Mouse (Mus musculus) embryonic facial prominence, embryonic 13.5 days (tissue): ENCODE data around the gene Grcc10. TPM values are rescaled to one million over a fixed set of nuclear protein-coding genes. Genes with fewer than 3 reads are reported as not detected.

Experiments
- ATAC-seq: fragments of 200-750 bp; cut with Nextera tagmentation; 2 replicates; pipeline ENCODE4 v1.8.0; 2017; ENCODE audit warnings: low read depth; ENCODE audit not compliant: insufficient number of reproducible peaks, insufficient read depth, low FRiP score, low TSS enrichment
- H3K27ac ChIP-seq: fragments of 300-500 bp; sonication (generic); 2 replicates; pipeline ENCODE4 v1.5.1; 2015; ENCODE audit warnings: moderate library complexity, mild to moderate bottlenecking, inconsistent platforms
- H3K27me3 ChIP-seq: fragments of 300-500 bp; sonication (generic); 2 replicates; pipeline ENCODE4 v1.6.1; 2015; ENCODE audit warnings: mild to moderate bottlenecking, inconsistent platforms
- H3K36me3 ChIP-seq: fragments of 300-500 bp; sonication (generic); 2 replicates; pipeline ENCODE4 v1.6.1; 2015; ENCODE audit warnings: mild to moderate bottlenecking, inconsistent platforms
- H3K4me1 ChIP-seq: fragments of 300-500 bp; sonication (generic); 2 replicates; pipeline ENCODE4 v1.6.1; 2015; ENCODE audit warnings: inconsistent platforms
- H3K4me2 ChIP-seq: fragments of 300-500 bp; sonication (generic); 2 replicates; pipeline ENCODE4 v1.6.1; 2015; ENCODE audit warnings: moderate library complexity, mild to moderate bottlenecking, inconsistent platforms
- H3K4me3 ChIP-seq: fragments of 300-500 bp; sonication (generic); 2 replicates; pipeline ENCODE4 v1.5.1; 2015; ENCODE audit warnings: mild to moderate bottlenecking, inconsistent platforms
- H3K9ac ChIP-seq: fragments of 300-500 bp; sonication (generic); 2 replicates; pipeline ENCODE4 v1.6.1; 2015; ENCODE audit warnings: mild to moderate bottlenecking, inconsistent platforms
- H3K9me3 ChIP-seq: fragments of 300-500 bp; sonication (generic); 2 replicates; pipeline ENCODE4 v1.6.1; 2016; ENCODE audit warnings: inconsistent platforms
- WGBS: fragments of 180-500 bp; shearing (Covaris S2); methylation state at CpG from one replicate; pipeline ENCODE4 v1.1.7; 2015; ENCODE audit warnings: mixed read lengths; 5-methylcytosine and 5-hydroxymethylcytosine counted together
- polyA plus RNA-seq: library from polyadenylated mRNA; unstranded; fragments of >200 nt; fragmentation: Nextera tagmentation; extraction: Ambion mirVana; gene quantifications from 2 replicates; pipeline ENCODE4 v1.2.1, GENCODE M21; 2015

The Grcc10 gene
- polyA plus RNA-seq, 1 experiment from 2014 or later = 487 TPM

- under 1% methylated on average over 49 of the region's 100 CpGs for WGBS
- Histone ChIP-seq H3K27me3 (no peaks in the 10 kb centered on the region), H3K4me3 (peak within 1 kb of the TSS; percentile 76), H3K4me2 (peak within 1 kb of the TSS; percentile 68), H3K4me1 (peaks cover 52% of the 10 kb centered on the region), H3K36me3 (peaks cover 14% of the 10 kb centered on the region; the same call in 1 of the 2 replicates), H3K9me3 (no peaks in the 10 kb centered on the region), H3K9ac (peak within 1 kb of the TSS; percentile 97), H3K27ac (peak within 1 kb of the TSS; percentile 99)
- ATAC-seq = peak; percentile 71
Measured at GRCm38 (mm10) chr6:124755831-124756595, 14.8 kb upstream of the Grcc10 start, which contains the start of the genes Gm45234 and Atn1. TSS of gene Gm45234 (minus strand) at chr6:124756021. TSS of gene Atn1 (minus strand) at chr6:124756524.

- peaks cover 14% of the 10 kb centered on the region; the same call in 1 of the 2 replicates for H3K36me3 ChIP-seq
- peak overlapping the region; percentile 76 for H3K4me3 ChIP-seq
- no peak for ATAC-seq
- 3% methylated on average over 3 of the region's 3 CpGs for WGBS
- peak overlapping the region; percentile 97 for H3K9ac ChIP-seq
- H3K4me2 ChIP-seq = peak overlapping the region; percentile 68
- peaks cover 52% of the 10 kb centered on the region for H3K4me1 ChIP-seq
- H3K27me3 ChIP-seq = no peaks in the 10 kb centered on the region
- H3K9me3 ChIP-seq = no peaks in the 10 kb centered on the region
- H3K27ac ChIP-seq = peak overlapping the region; percentile 99
Measured at GRCm38 (mm10) chr6:124755306-124755705, 14.1 kb upstream of the Grcc10 start.

GRCm38 (mm10) chr6:124753861-124754260 is 12.7 kb upstream of the Grcc10 start:
- Histone ChIP-seq H3K27ac (no peak overlapping the region), H3K36me3 (peaks cover 28% of the 10 kb centered on the region), H3K4me1 (peaks cover 45% of the 10 kb centered on the region), H3K4me3 (no peak overlapping the region), H3K9ac (no peak overlapping the region), H3K9me3 (no peaks in the 10 kb centered on the region), H3K4me2 (peak overlapping the region; percentile 68; the same call in 1 of the 2 replicates), H3K27me3 (no peaks in the 10 kb centered on the region)
- no peak for ATAC-seq
- 84% methylated on average over 2 of the region's 2 CpGs for WGBS

GRCm38 (mm10) chr6:124750405-124750804 is 9.2 kb upstream of the Grcc10 start:
- no peak overlapping the region for H3K4me3 ChIP-seq
- no peak overlapping the region for H3K27ac ChIP-seq
- no peak overlapping the region for H3K9ac ChIP-seq
- H3K4me2 ChIP-seq = no peak overlapping the region
- WGBS = 88% methylated on average over 8 of the region's 8 CpGs
- H3K36me3 ChIP-seq = peaks cover 54% of the 10 kb centered on the region
- peaks cover 48% of the 10 kb centered on the region for H3K4me1 ChIP-seq
- H3K27me3 ChIP-seq = no peaks in the 10 kb centered on the region
- H3K9me3 ChIP-seq = no peaks in the 10 kb centered on the region
- ATAC-seq = no peak

GRCm38 (mm10) chr6:124746654-124747632 is 5.8 kb upstream of the Grcc10 start:
- H3K36me3 ChIP-seq = peaks cover 68% of the 10 kb centered on the region
- peak overlapping the region; percentile 86 for H3K27ac ChIP-seq
- peaks cover 30% of the 10 kb centered on the region for H3K4me1 ChIP-seq
- H3K4me2 ChIP-seq = peak overlapping the region; percentile 92
- ATAC-seq = no peak
- no peaks in the 10 kb centered on the region for H3K9me3 ChIP-seq
- H3K9ac ChIP-seq = peak overlapping the region; percentile 83; the same call in 1 of the 2 replicates
- WGBS = 85% methylated on average over 7 of the region's 7 CpGs
- peak overlapping the region; percentile 51; the same call in 1 of the 2 replicates for H3K4me3 ChIP-seq
- H3K27me3 ChIP-seq = no peaks in the 10 kb centered on the region

GRCm38 (mm10) chr6:124746296-124746605 is 5.1 kb upstream of the Grcc10 start:
- H3K9ac ChIP-seq = peak overlapping the region; percentile 83
- H3K4me1 ChIP-seq = peaks cover 36% of the 10 kb centered on the region
- 23% methylated on average over 8 of the region's 8 CpGs for WGBS
- H3K4me2 ChIP-seq = peak overlapping the region; percentile 92
- H3K9me3 ChIP-seq = no peaks in the 10 kb centered on the region
- peak overlapping the region; percentile 51 for H3K4me3 ChIP-seq
- H3K27me3 ChIP-seq = no peaks in the 10 kb centered on the region
- H3K27ac ChIP-seq = peak overlapping the region; percentile 86
- ATAC-seq = 0 out of 2 replicates have a peak, but pooled peaks have one; percentile 0
- H3K36me3 ChIP-seq = peaks cover 68% of the 10 kb centered on the region

GRCm38 (mm10) chr6:124745490-124746295 is 4.5 kb upstream of the Grcc10 start:
- 1% methylated on average over 84 of the region's 85 CpGs for WGBS
- Histone ChIP-seq H3K9ac (peak overlapping the region; percentile 83), H3K4me2 (peak overlapping the region; percentile 92), H3K36me3 (peaks cover 68% of the 10 kb centered on the region), H3K27ac (peak overlapping the region; percentile 86), H3K4me3 (peak overlapping the region; percentile 51), H3K9me3 (no peaks in the 10 kb centered on the region), H3K4me1 (peaks cover 36% of the 10 kb centered on the region), H3K27me3 (no peaks in the 10 kb centered on the region)
- peak; percentile 78 for ATAC-seq

- no peak for ATAC-seq
- peak overlapping the region; percentile 51 for H3K4me3 ChIP-seq
- peak overlapping the region; percentile 92 for H3K4me2 ChIP-seq
- H3K27ac ChIP-seq = peak overlapping the region; percentile 86
- no peaks in the 10 kb centered on the region for H3K27me3 ChIP-seq
- H3K4me1 ChIP-seq = peaks cover 40% of the 10 kb centered on the region
- WGBS = 70% methylated on average over 26 of the region's 26 CpGs
- no peaks in the 10 kb centered on the region for H3K9me3 ChIP-seq
- H3K9ac ChIP-seq = peak overlapping the region; percentile 83
- peaks cover 63% of the 10 kb centered on the region for H3K36me3 ChIP-seq
Measured at GRCm38 (mm10) chr6:124744755-124745321, 3.7 kb upstream of the Grcc10 start.

GRCm38 (mm10) chr6:124743647-124744046 is 2.5 kb upstream of the Grcc10 start:
- Histone ChIP-seq H3K27ac (peak overlapping the region; percentile 35; the same call in 1 of the 2 replicates), H3K36me3 (peaks cover 58% of the 10 kb centered on the region), H3K9ac (no peak overlapping the region), H3K27me3 (no peaks in the 10 kb centered on the region), H3K9me3 (no peaks in the 10 kb centered on the region), H3K4me3 (no peak overlapping the region), H3K4me1 (peaks cover 51% of the 10 kb centered on the region), H3K4me2 (no peak overlapping the region)
- no peak for ATAC-seq
- WGBS = 85% methylated on average over 8 of the region's 8 CpGs

GRCm38 (mm10) chr6:124742839-124743514 is 1.8 kb upstream of the Grcc10 start:
- Histone ChIP-seq H3K36me3 (peaks cover 53% of the 10 kb centered on the region), H3K9ac (0 out of 2 replicates have a peak overlapping the region, but pooled peaks have one; percentile 27), H3K4me1 (peaks cover 57% of the 10 kb centered on the region), H3K9me3 (no peaks in the 10 kb centered on the region), H3K27me3 (no peaks in the 10 kb centered on the region), H3K4me3 (no peak overlapping the region), H3K27ac (no peak overlapping the region), H3K4me2 (no peak overlapping the region)
- ATAC-seq = no peak
- WGBS = 86% methylated on average over 15 of the region's 15 CpGs
